In genomic region chr5:116590698-116591097, GRCm38 (mm10) we compare ENCODE assay signal across 10 mouse cellular contexts. TPM values are rescaled to one million over a fixed set of nuclear protein-coding genes. Genes with fewer than 3 reads are reported as not detected.
DNase-seq lines count a peak whose midpoint lies in the region; ATAC-seq lines count a peak whose summit lies in the region.
"Had no signal": no experiment of that assay in that cellular context is flagged by ENCODE, and none has a peak within 500 bp of the region (broad histone marks: within the 10 kb centered on the region; RNA-seq: fewer than 3 reads in every experiment).

No protein-coding gene starts in this region.

- peak overlapping the region; percentile 24; the same call in 1 of the 2 replicates for H3K4me3 ChIP-seq in embryonic facial prominence, embryonic 14.5 days (ENCODE audit: low read depth, low read length)
- peak overlapping the region; percentile 76 for H3K4me3 ChIP-seq in hindbrain, embryonic 15.5 days
- peak overlapping the region; percentile 86 for H3K4me3 ChIP-seq in neural tube, embryonic 13.5 days

- H3K4me1 ChIP-seq in embryonic facial prominence, embryonic 14.5 days (ENCODE audit: control insufficient read depth, insufficient read depth, low read length), result peaks cover 6% of the 10 kb centered on the region; the same call in 1 of the 2 replicates
- H3K4me1 ChIP-seq in hindbrain, embryonic 15.5 days (replicated peaks), result peaks cover 52% of the 10 kb centered on the region
- peaks cover 55% of the 10 kb centered on the region for H3K4me1 ChIP-seq in neural tube, embryonic 13.5 days (replicated peaks)

- H3K4me2 ChIP-seq in embryonic facial prominence, embryonic 14.5 days (ENCODE audit: low read depth, low read length), result no peak overlapping the region
- H3K4me2 ChIP-seq in hindbrain, embryonic 15.5 days, result peak overlapping the region; percentile 95
- H3K4me2 ChIP-seq in neural tube, embryonic 13.5 days, result peak overlapping the region; percentile 82

- H3K27me3 ChIP-seq in embryonic facial prominence, embryonic 14.5 days (replicated peaks; ENCODE audit: control insufficient read depth, insufficient read depth, low read length), result peaks cover 41% of the 10 kb centered on the region
- no peaks in the 10 kb centered on the region for H3K27me3 ChIP-seq in hindbrain, embryonic 15.5 days
- H3K27me3 ChIP-seq in neural tube, embryonic 13.5 days, result no peaks in the 10 kb centered on the region

- no peak for ATAC-seq in embryonic facial prominence, embryonic 14.5 days (ENCODE audit: low read depth)
- ATAC-seq in hindbrain, embryonic 15.5 days (ENCODE audit: low FRiP score, low read depth), result no peak
- ATAC-seq in neural tube, embryonic 13.5 days (ENCODE audit: low read depth), result no peak
- ATAC-seq in megakaryocyte, adult 5-6 weeks (ENCODE audit: poor library complexity, severe bottlenecking), result no peak
- ATAC-seq: inflammation-experienced regulatory T-cells, adult 6 months had no signal

- WGBS in embryonic facial prominence, embryonic 14.5 days, result 6% methylated on average over 10 of the region's 10 CpGs
- WGBS in hindbrain, embryonic 15.5 days, result under 1% methylated on average over 10 of the region's 10 CpGs
- 2% methylated on average over 10 of the region's 10 CpGs for WGBS in neural tube, embryonic 13.5 days

- no peak overlapping the region for H3K9ac ChIP-seq in embryonic facial prominence, embryonic 14.5 days (ENCODE audit: low read depth, low read length)
- H3K9ac ChIP-seq in hindbrain, embryonic 15.5 days, result peak overlapping the region; percentile 74
- H3K9ac ChIP-seq in neural tube, embryonic 13.5 days, result peak overlapping the region; percentile 92

- H3K9me3 ChIP-seq in embryonic facial prominence, embryonic 14.5 days (ENCODE audit: control insufficient read depth, low read length), result 0 out of 2 replicates have a peak, but pooled peaks cover 3% of the 10 kb centered on the region
- no peaks in the 10 kb centered on the region for H3K9me3 ChIP-seq in hindbrain, embryonic 15.5 days
- H3K9me3 ChIP-seq in neural tube, embryonic 13.5 days, result no peaks in the 10 kb centered on the region

- H3K36me3 ChIP-seq in embryonic facial prominence, embryonic 14.5 days (ENCODE audit: control insufficient read depth, insufficient read depth, low read length), result no peaks in the 10 kb centered on the region
- H3K36me3 ChIP-seq in hindbrain, embryonic 15.5 days, result no peaks in the 10 kb centered on the region
- H3K36me3 ChIP-seq in neural tube, embryonic 13.5 days, result no peaks in the 10 kb centered on the region
- H3K36me3 ChIP-seq: heart, embryonic 10.5 days had no signal

- DNase-seq in cerebellum, postnatal 25 days, result peak; percentile 28 to 50
- DNase-seq in cerebellum, adult 11 months, result no peak
- DNase-seq in embryonic facial prominence, embryonic 14.5 days (ENCODE audit: low spot score), result no peak
- no peak for DNase-seq in B cell, adult 2 months
- no peak for DNase-seq in cerebellum, adult 11-12 months

- no peak overlapping the region for H3K27ac ChIP-seq in embryonic facial prominence, embryonic 14.5 days (replicated peaks; ENCODE audit: low read depth, low read length)
- peak overlapping the region; percentile 94 for H3K27ac ChIP-seq in hindbrain, embryonic 15.5 days (replicated peaks)
- peak overlapping the region; percentile 97 for H3K27ac ChIP-seq in neural tube, embryonic 13.5 days (replicated peaks)
- H3K27ac ChIP-seq: heart, embryonic 10.5 days had no signal

RNA-seq across cellular contexts. Expression of gene Srrm4, which starts 0.9 kb away (rescaled TPM):
- polyA plus RNA-seq in embryonic facial prominence, embryonic 14.5 days (2014; fragmentation: Nextera tagmentation; extraction: Ambion mirVana), result 1.2 and 1.4 TPM in 2 replicates
- polyA plus RNA-seq in hindbrain, embryonic 15.5 days (2015; fragmentation: Nextera tagmentation; extraction: Ambion mirVana), result 17.7 and 18.2 TPM in 2 replicates
- 19.2 and 19.9 TPM in 2 replicates for polyA plus RNA-seq in neural tube, embryonic 13.5 days (2015; fragmentation: Nextera tagmentation; extraction: Ambion mirVana)
- total RNA-seq in megakaryocyte, adult 5-6 weeks (2015), result not detected in 2 replicates
- 0.40 TPM in 1 of 2 replicates, not detected in the other for total RNA-seq in megakaryocyte, adult 5-6 weeks (2017)
- polyA plus RNA-seq: inflammation-experienced regulatory T-cells, adult 6 months had no signal

Comparison
In these comparisons a context has a peak if more than half of its experiments do, and no peak if none do; other contexts are left out.
1. DNase-seq: peak in cerebellum, postnatal 25 days (2 of 2); none in cerebellum, adult 11 months (single experiment), embryonic facial prominence, embryonic 14.5 days (single experiment), B cell, adult 2 months (0 of 2) and cerebellum, adult 11-12 months (single experiment).
2. H3K4me3 ChIP-seq: peak in every context shown above with its lines; median percentile 86 in neural tube, embryonic 13.5 days; 76 in hindbrain, embryonic 15.5 days; 24 in embryonic facial prominence, embryonic 14.5 days.